Mouse (Mus musculus): ENCODE measurements around the gene Taf5l. TPM values are rescaled to one million over a fixed set of nuclear protein-coding genes. Genes with fewer than 3 reads are reported as not detected.

Taf5l gene
- total RNA-seq (2014; rRNA removed) (35.7 and 37.1 TPM in 2 replicates), polyA plus RNA-seq (2015; fragmentation: Nextera tagmentation; extraction: Ambion mirVana) (18.6 and 19.5 TPM in 2 replicates)

- no peak for TF ChIP-seq CTCF (IDR thresholded peaks at IDR 0.05)
- peak within 1 kb of the TSS; percentile 64 for H3K9ac ChIP-seq (replicated peaks; ENCODE audit: low read length, poor library complexity, severe bottlenecking)
- ATAC-seq (ENCODE audit: low FRiP score) (peak; percentile 93), DNase-seq (ENCODE audit: low spot score) (peak; percentile 95)
- peaks cover 6% of the 10 kb centered on the region; the same call in 1 of the 2 replicates for H3K4me1 ChIP-seq (ENCODE audit: insufficient read depth, low read length)
- H3K4me2 ChIP-seq (ENCODE audit: low read depth, low read length, poor library complexity, severe bottlenecking), result peak within 1 kb of the TSS; percentile 59
- H3K9me3 ChIP-seq (ENCODE audit: low read length), result no peaks in the 10 kb centered on the region
- WGBS, result under 1% methylated on average over 53 of the region's 74 CpGs
- peak within 1 kb of the TSS; percentile 76 for H3K4me3 ChIP-seq (ENCODE audit: low read depth, low read length)
- H3K27me3 ChIP-seq (ENCODE audit: insufficient read depth, low read length), result no peaks in the 10 kb centered on the region
- H3K27ac ChIP-seq (ENCODE audit: low read depth, low read length), result peak within 1 kb of the TSS; percentile 87
- H3K36me3 ChIP-seq (ENCODE audit: insufficient read depth, low read length), result no peaks in the 10 kb centered on the region
Observed at GRCm38 (mm10) chr8:124021237-124022227, at the start of gene Taf5l, which contains the start of gene Urb2. Gene Taf5l, minus strand, starts transcription at chr8:124021397. Gene Urb2, plus strand, starts transcription at chr8:124021508.

- Histone ChIP-seq H3K27me3 (ENCODE audit: insufficient read depth, low read length) (no peaks in the 10 kb centered on the region), H3K27ac (ENCODE audit: low read depth, low read length) (peak overlapping the region; percentile 38), H3K9ac (replicated peaks; ENCODE audit: low read length, poor library complexity, severe bottlenecking) (no peak overlapping the region), H3K36me3 (ENCODE audit: insufficient read depth, low read length) (no peaks in the 10 kb centered on the region), H3K9me3 (ENCODE audit: low read length) (no peaks in the 10 kb centered on the region), H3K4me2 (ENCODE audit: low read depth, low read length, poor library complexity, severe bottlenecking) (no peak overlapping the region), H3K4me1 (ENCODE audit: insufficient read depth, low read length) (peaks cover 5% of the 10 kb centered on the region; the same call in 1 of the 2 replicates), H3K4me3 (ENCODE audit: low read depth, low read length) (no peak overlapping the region)
- TF ChIP-seq CTCF (IDR thresholded peaks at IDR 0.05), result no peak
- DNase-seq (ENCODE audit: low spot score), result peak; percentile 89
- ATAC-seq (ENCODE audit: low FRiP score), result peak; percentile 65
- WGBS, result 23% methylated on average over 18 of the region's 18 CpGs
Observed at GRCm38 (mm10) chr8:124070363-124071324, 49.4 kb upstream of the Taf5l start.

- Histone ChIP-seq H3K4me1 (ENCODE audit: insufficient read depth, low read length) (peaks cover 5% of the 10 kb centered on the region; the same call in 1 of the 2 replicates), H3K9ac (replicated peaks; ENCODE audit: low read length, poor library complexity, severe bottlenecking) (no peak overlapping the region), H3K4me3 (ENCODE audit: low read depth, low read length) (no peak overlapping the region), H3K27me3 (ENCODE audit: insufficient read depth, low read length) (no peaks in the 10 kb centered on the region), H3K36me3 (ENCODE audit: insufficient read depth, low read length) (no peaks in the 10 kb centered on the region), H3K9me3 (ENCODE audit: low read length) (no peaks in the 10 kb centered on the region), H3K27ac (ENCODE audit: low read depth, low read length) (no peak overlapping the region), H3K4me2 (ENCODE audit: low read depth, low read length, poor library complexity, severe bottlenecking) (no peak overlapping the region)
- no peak for ATAC-seq (ENCODE audit: low FRiP score)
- TF ChIP-seq CTCF (IDR thresholded peaks at IDR 0.05), result no peak
- no peak for DNase-seq (ENCODE audit: low spot score)
- 72% methylated on average over 4 of the region's 4 CpGs for WGBS
Observed at GRCm38 (mm10) chr8:124067059-124067750, 46.0 kb upstream of the Taf5l start.

GRCm38 (mm10) chr8:124066325-124067058 is 45.3 kb upstream of the Taf5l start:
- no peak for TF ChIP-seq CTCF (IDR thresholded peaks at IDR 0.05)
- no peak overlapping the region for H3K9ac ChIP-seq (replicated peaks; ENCODE audit: low read length, poor library complexity, severe bottlenecking)
- DNase-seq (ENCODE audit: low spot score) (no peak), ATAC-seq (ENCODE audit: low FRiP score) (no peak)
- H3K4me3 ChIP-seq (ENCODE audit: low read depth, low read length), result no peak overlapping the region
- H3K27ac ChIP-seq (ENCODE audit: low read depth, low read length), result no peak overlapping the region
- H3K36me3 ChIP-seq (ENCODE audit: insufficient read depth, low read length), result no peaks in the 10 kb centered on the region
- WGBS, result 73% methylated on average over 4 of the region's 4 CpGs
- no peak overlapping the region for H3K4me2 ChIP-seq (ENCODE audit: low read depth, low read length, poor library complexity, severe bottlenecking)
- H3K4me1 ChIP-seq (ENCODE audit: insufficient read depth, low read length), result peaks cover 5% of the 10 kb centered on the region; the same call in 1 of the 2 replicates
- H3K27me3 ChIP-seq (ENCODE audit: insufficient read depth, low read length), result no peaks in the 10 kb centered on the region
- no peaks in the 10 kb centered on the region for H3K9me3 ChIP-seq (ENCODE audit: low read length)
